Mouse (Mus musculus) embryo, embryonic 11 days (tissue): Measurements from ENCODE around the gene Mgat1.

Source experiments
- DNase-seq: peaks from one replicate; pipeline ENCODE4 v3.0.0-alpha.2; 2015

Mgat1 gene

GRCm38 (mm10) chr11:49242944-49243626 lies 906 bp upstream of the Mgat1 start:
- DNase-seq, result peak; percentile 54

- DNase-seq, result no peak
Observed at GRCm38 (mm10) chr11:49244595-49244930, 572 bp downstream of the Mgat1 start.

GRCm38 (mm10) chr11:49245176-49245575 lies 1.2 kb downstream of the Mgat1 start:
- peak; percentile 32 for DNase-seq

- no peak for DNase-seq
Observed at GRCm38 (mm10) chr11:49245634-49246415, 1.8 kb downstream of the Mgat1 start.

- no peak for DNase-seq
Observed at GRCm38 (mm10) chr11:49246523-49246922, 2.5 kb downstream of the Mgat1 start.

GRCm38 (mm10) chr11:49247255-49247654 lies 3.3 kb downstream of the Mgat1 start:
- no peak for DNase-seq

- DNase-seq, result no peak
Observed at GRCm38 (mm10) chr11:49248226-49248973, 4.4 kb downstream of the Mgat1 start.

- no peak for DNase-seq
Observed at GRCm38 (mm10) chr11:49248974-49249700, 5.1 kb downstream of the Mgat1 start.

GRCm38 (mm10) chr11:49249811-49250421 lies 5.9 kb downstream of the Mgat1 start:
- DNase-seq, result peak; percentile 8

GRCm38 (mm10) chr11:49250422-49251379 lies 6.7 kb downstream of the Mgat1 start:
- DNase-seq, result peak; percentile 90

GRCm38 (mm10) chr11:49251380-49251761 lies 7.4 kb downstream of the Mgat1 start:
- no peak for DNase-seq

GRCm38 (mm10) chr11:49252048-49252447 lies 8.1 kb downstream of the Mgat1 start:
- DNase-seq, result no peak

GRCm38 (mm10) chr11:49253035-49253434 lies 9.0 kb downstream of the Mgat1 start:
- DNase-seq, result no peak

GRCm38 (mm10) chr11:49259296-49259695 lies 15.3 kb downstream of the Mgat1 start:
- no peak for DNase-seq

- no peak for DNase-seq
Observed at GRCm38 (mm10) chr11:49259829-49260228, 15.8 kb downstream of the Mgat1 start.

GRCm38 (mm10) chr11:49260598-49261312 lies 16.8 kb downstream of the Mgat1 start:
- no peak for DNase-seq

GRCm38 (mm10) chr11:49261313-49261855 lies 17.4 kb downstream of the Mgat1 start:
- no peak for DNase-seq

GRCm38 (mm10) chr11:49262286-49262685 lies 18.3 kb downstream of the Mgat1 start:
- no peak for DNase-seq

GRCm38 (mm10) chr11:49263149-49263548 lies 19.2 kb downstream of the Mgat1 start:
- no peak for DNase-seq

GRCm38 (mm10) chr11:49264081-49264480 lies 20.1 kb downstream of the Mgat1 start:
- no peak for DNase-seq
